18 mouse cellular contexts compared by ENCODE assay signal in genomic region chr1:132838371-132838770, GRCm38 (mm10). TPM values are rescaled to one million over a fixed set of nuclear protein-coding genes. Genes with fewer than 3 reads are reported as not detected.
DNase-seq lines count a peak whose midpoint lies in the region; ATAC-seq and TF ChIP-seq lines count a peak whose summit lies in the region.
"Had no signal": no experiment of that assay in that cellular context is flagged by ENCODE, and none has a peak within 500 bp of the region (broad histone marks: within the 10 kb centered on the region; RNA-seq: fewer than 3 reads in every experiment).

No protein-coding gene starts in this region.

- TF ChIP-seq CTCF in lung, embryonic 14.5 days (IDR thresholded peaks at IDR 0.05; ENCODE audit: low read depth): no peak
- TF ChIP-seq CTCF in lung, adult 2 months (IDR thresholded peaks at IDR 0.05; ENCODE audit: insufficient read depth, low read length): no peak

- H3K36me3 ChIP-seq in lung, embryonic 14.5 days (ENCODE audit: insufficient read depth): no peaks in the 10 kb centered on the region
- H3K36me3 ChIP-seq: embryonic facial prominence, embryonic 10.5 days; embryonic facial prominence, embryonic 12.5 days; forebrain, embryonic 15.5 days had no signal

- WGBS in lung, embryonic 14.5 days: 73% methylated on average over 1 of the region's 1 CpGs
- WGBS in lung, adult 2 months: 52% methylated on average over 1 of the region's 1 CpGs

- ATAC-seq in lung, embryonic 14.5 days (ENCODE audit: insufficient read depth): no peak
- ATAC-seq in granulocyte monocyte progenitor cell, adult 5-6 weeks (replicated peaks; ENCODE audit: poor library complexity, severe bottlenecking): peak; percentile 36; the same call in 1 of the 2 replicates
- ATAC-seq: forebrain, embryonic 13.5 days; forebrain, embryonic 15.5 days had no signal

- H3K9ac ChIP-seq in lung, embryonic 14.5 days: no peak overlapping the region
- H3K9ac ChIP-seq: embryonic facial prominence, embryonic 12.5 days; forebrain, embryonic 13.5 days; forebrain, embryonic 15.5 days had no signal

- peaks cover 3% of the 10 kb centered on the region; the same call in 1 of the 2 replicates for H3K4me1 ChIP-seq in lung, embryonic 14.5 days (ENCODE audit: insufficient read depth)
- no peaks in the 10 kb centered on the region for H3K4me1 ChIP-seq in lung, adult 2 months (ENCODE audit: control insufficient read depth, insufficient read depth, low read length)
- H3K4me1 ChIP-seq: embryonic facial prominence, embryonic 12.5 days; forebrain, embryonic 13.5 days; forebrain, embryonic 15.5 days had no signal

- DNase-seq in lung, embryonic 14.5 days: peak; percentile 33
- no peak for DNase-seq in lung, postnatal 36 days
- DNase-seq in lung, postnatal 10 days: peak; percentile 25
- no peak for DNase-seq in lung, adult 2 months
- DNase-seq in spleen, adult 18-20 months: no peak
- DNase-seq in thymus, postnatal 25 days: no peak
- DNase-seq: adrenal gland, adult 8-10 months; cerebellum, adult 11-12 months; cerebellum, adult 2 months; cerebellum, adult 9-10 months; cerebellum, postnatal 10 days; cerebellum, postnatal 25 days had no signal

- no peak overlapping the region for H3K4me2 ChIP-seq in lung, embryonic 14.5 days
- H3K4me2 ChIP-seq: embryonic facial prominence, embryonic 12.5 days; forebrain, embryonic 13.5 days; forebrain, embryonic 15.5 days had no signal

- no peak overlapping the region for H3K4me3 ChIP-seq in lung, embryonic 14.5 days (ENCODE audit: low read depth, low read length)
- no peak overlapping the region for H3K4me3 ChIP-seq in lung, adult 2 months (replicated peaks; ENCODE audit: extremely low read depth, low read depth, low read length)
- H3K4me3 ChIP-seq: embryonic facial prominence, embryonic 10.5 days; embryonic facial prominence, embryonic 12.5 days; forebrain, embryonic 13.5 days; forebrain, embryonic 15.5 days had no signal

- H3K27ac ChIP-seq in lung, embryonic 14.5 days (ENCODE audit: low read depth): no peak overlapping the region
- H3K27ac ChIP-seq: embryonic facial prominence, embryonic 10.5 days; embryonic facial prominence, embryonic 12.5 days; forebrain, embryonic 13.5 days; forebrain, embryonic 15.5 days had no signal

- no peaks in the 10 kb centered on the region for H3K27me3 ChIP-seq in lung, embryonic 14.5 days (ENCODE audit: insufficient read depth, low read length)
- H3K27me3 ChIP-seq: embryonic facial prominence, embryonic 12.5 days; forebrain, embryonic 13.5 days; forebrain, embryonic 15.5 days had no signal

- H3K9me3 ChIP-seq in lung, embryonic 14.5 days (ENCODE audit: low read depth, low read length): no peaks in the 10 kb centered on the region
- H3K9me3 ChIP-seq: embryonic facial prominence, embryonic 10.5 days; embryonic facial prominence, embryonic 12.5 days; forebrain, embryonic 13.5 days; forebrain, embryonic 15.5 days had no signal

- no peak for TF ChIP-seq POLR2A in lung, adult 2 months (IDR thresholded peaks at IDR 0.05; ENCODE audit: borderline replicate concordance, extremely low read depth, low read depth, low read length)

RNA-seq across cellular contexts. Expression of gene Lrrn2, which starts 41.7 kb away (rescaled TPM):
- polyA plus RNA-seq in lung, embryonic 14.5 days (2014; fragmentation: Nextera tagmentation; extraction: Ambion mirVana): 3.2 and 3.5 TPM in 2 replicates
- polyA plus RNA-seq in lung, adult 2 months (2012; rRNA removed): 2.0 and 2.9 TPM in 2 replicates
- not detected in 2 replicates for total RNA-seq in granulocyte monocyte progenitor cell, adult 5-6 weeks (2014; fragmentation: Nextera tagmentation)
- not detected in 2 replicates for total RNA-seq in granulocyte monocyte progenitor cell, adult 5-6 weeks (2017)
- total RNA-seq: MEL had no signal

Comparison
In these comparisons a context has a peak if more than half of its experiments do, and no peak if none do; other contexts are left out.
1. DNase-seq: peak in lung, embryonic 14.5 days (single experiment) and lung, postnatal 10 days (single experiment); none in lung, postnatal 36 days (single experiment), lung, adult 2 months (single experiment), spleen, adult 18-20 months (0 of 2) and thymus, postnatal 25 days (single experiment).